Mouse (Mus musculus) adrenal gland (tissue): ENCODE data around the gene Defa20.
"Not testable (repeated sequence)": the region's sequence is repeated elsewhere in the genome, so short reads cannot be mapped to it uniquely, and the experiment has no call there.

ENCODE experiments used
- intact Hi-C: fragments of 180-260 bp; cut with DNase I; formaldehyde crosslinking; loops from one replicate; pipeline ENCODE4 v1.15.1; 2025
- long read RNA-seq, 2 experiments: library from polyadenylated mRNA; unstranded; transcript quantifications; one replicate each; pipeline ENCODE4 v2.0.0; 2020; ENCODE audit warnings: borderline replicate concordance in 1 of 2; ENCODE audit not compliant: insufficient replicate concordance in 1 of 2

The Defa20 gene
- long read RNA-seq, experiment 1 = 0 reads
- long read RNA-seq, experiment 2 = 0 reads

DNA sequence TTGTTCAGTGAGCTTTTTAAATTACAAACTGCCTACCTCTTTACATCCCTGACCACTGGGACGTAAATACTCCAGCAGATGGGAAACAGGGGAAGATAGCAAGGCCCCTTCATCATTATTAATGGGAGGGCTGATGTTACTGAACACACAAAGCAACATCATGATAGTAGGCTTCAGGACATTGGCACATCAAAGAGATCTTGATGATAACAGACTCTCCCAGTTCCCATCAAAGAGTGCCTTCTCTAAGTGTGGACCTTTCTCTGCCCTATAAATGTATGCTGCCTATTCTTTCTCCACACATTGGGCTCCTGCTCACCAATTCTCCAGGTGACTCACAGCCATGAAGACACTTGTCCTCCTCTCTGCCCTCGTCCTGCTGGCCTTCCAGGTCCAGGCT, at the start of gene Defa20:
Defa20 (plus strand) TSS at position 301 of the 400 bp plus-strand sequence.
- intact Hi-C loops = not testable (repeated sequence)

GRCm38 (mm10) chr8:21528732-21529131, 19.7 kb downstream of the Defa20 start, which contains the start of gene Defa32:
Defa32 (plus strand) TSS chr8:21529032.
- intact Hi-C loops = not testable (repeated sequence)
